Mouse (Mus musculus) kidney, postnatal 14 days (tissue): Measurements from ENCODE around the gene Mrpl49.
A peak's percentile ranks its signal among the peaks of the same experiment; 100 is the strongest.
"Not testable (repeated sequence)": the region's sequence is repeated elsewhere in the genome, so short reads cannot be mapped to it uniquely, and the experiment has no call there.

Source experiments
- DNase-seq: peaks from one replicate; pipeline ENCODE4 v3.0.0; 2022; ENCODE audit warnings: mixed read lengths

Gene Mrpl49

DNA sequence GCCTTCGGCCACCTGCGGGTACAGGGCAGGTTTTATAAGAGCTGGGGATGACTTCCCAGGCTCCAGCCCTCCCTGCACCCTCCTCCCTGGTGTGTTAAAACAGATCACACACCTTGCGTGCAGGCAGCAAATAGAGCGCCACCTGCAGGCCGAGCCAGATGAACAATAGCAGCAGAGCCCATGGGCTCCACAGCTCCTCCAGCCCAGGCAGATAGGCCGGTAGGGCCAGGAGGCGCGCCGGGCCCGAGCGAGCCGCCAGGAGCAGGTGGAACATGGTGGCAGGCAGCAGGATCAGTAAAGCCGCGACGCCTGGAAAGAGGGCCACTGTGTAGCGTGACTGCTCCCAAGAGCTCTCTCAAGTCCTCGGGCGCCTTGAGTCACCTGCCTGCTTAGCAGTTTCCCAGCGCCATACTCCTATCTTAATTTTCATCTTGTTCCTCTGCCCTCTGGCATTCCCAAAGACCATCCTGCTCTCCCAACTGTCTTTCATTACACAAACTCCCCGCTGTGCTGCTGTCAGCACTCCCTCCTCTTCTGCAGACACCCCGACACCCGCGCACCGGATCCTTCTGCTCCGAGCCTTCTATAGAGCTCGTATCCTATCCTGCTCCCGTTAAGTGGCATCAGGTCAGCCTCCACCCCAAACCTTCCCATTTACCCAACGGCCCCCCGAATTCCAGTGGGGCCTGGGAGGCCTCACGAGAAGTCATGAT lies 9.6 kb upstream of the Mrpl49 start:
- peak; percentile 84 for DNase-seq

DNA sequence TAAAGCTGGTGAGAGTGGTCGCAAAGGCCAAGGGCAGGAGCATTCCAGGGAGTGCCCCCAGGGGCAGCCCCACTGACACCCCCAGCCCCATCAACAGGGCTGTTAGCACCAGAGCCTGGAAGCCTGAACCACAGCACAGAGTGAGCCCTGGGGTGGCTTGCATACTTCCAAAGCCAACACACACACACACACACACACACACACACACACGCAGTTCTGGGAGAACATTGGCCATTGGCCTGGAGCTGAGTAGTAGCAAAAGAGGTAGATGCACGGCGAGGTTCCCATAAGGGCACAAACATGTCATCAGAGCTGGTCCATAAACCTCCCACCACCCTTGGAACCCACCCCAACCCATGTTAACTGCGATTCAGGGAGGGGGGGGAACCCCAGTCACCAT lies 9.0 kb upstream of the Mrpl49 start:
- DNase-seq, result no peak

DNA sequence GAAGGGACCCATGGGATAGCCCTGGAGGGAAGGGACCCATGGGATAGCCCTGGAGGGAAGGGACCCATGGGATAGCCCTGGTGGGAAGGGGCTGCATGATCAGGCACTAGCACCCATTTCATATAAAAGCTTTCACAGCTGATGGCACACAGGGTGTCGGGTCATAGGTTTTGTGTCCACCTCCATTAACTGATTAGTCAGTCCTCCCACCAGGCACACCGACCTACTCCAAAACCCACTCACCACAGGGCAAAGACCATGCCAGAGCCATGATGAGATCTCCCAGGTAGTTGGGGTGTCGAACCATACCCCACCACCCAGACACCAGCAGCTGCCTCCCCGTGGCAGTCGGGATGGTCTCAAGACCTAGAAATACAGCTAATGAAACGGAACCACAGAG lies 5.5 kb upstream of the Mrpl49 start:
- DNase-seq, result no peak

DNA sequence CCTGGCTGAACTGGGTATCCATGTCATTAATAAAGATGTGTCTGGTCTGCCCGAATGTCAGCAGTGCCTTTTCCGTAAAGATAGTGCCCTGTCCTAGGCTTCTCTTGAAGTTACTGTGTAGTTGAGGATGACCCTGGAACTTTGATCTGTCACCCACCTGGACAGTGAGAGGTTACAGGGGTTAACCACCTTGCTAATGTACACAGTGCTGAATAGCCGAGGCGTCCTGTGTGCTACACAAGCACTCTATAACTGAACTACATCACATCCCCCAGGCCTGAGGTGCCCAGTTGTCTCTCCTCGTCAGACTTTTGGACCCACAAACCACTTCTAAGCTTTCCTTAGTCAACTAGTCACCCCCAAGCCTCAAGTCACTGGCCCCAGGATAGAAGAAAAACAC lies 4.8 kb upstream of the Mrpl49 start:
- no peak for DNase-seq

DNA sequence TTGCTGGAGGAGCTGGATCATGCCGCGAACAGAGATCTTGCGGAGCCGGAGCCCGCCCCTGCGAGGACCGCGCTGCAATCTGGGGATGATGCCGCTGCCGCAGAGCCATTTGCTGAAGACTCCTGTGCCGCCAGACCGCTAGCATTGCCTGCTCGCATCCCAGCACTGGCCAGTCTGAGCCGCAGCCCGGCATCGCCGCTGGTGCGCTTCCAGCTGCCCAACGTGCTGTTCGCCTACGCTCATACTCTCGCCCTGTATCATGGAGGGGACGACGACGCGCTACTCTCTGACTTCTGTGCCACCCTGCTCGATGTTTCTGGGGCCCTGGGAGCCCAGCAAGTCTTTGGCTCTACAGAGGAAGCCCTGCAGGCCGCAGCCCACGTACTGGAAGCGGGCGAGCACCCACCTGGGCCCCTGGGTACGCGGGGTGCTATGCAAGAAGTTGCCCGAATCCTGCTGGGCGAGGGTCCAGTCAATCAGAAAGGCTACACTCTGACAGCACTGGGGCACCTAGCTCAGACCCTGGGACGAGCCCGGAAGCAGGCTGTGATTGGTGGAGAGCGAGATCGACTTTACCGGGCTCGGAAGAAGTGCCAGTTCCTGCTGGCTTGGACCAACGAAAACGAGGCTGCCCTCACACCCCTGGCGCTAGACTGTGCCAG lies 4.2 kb upstream of the Mrpl49 start:
- DNase-seq, result peak; percentile 65

DNA sequence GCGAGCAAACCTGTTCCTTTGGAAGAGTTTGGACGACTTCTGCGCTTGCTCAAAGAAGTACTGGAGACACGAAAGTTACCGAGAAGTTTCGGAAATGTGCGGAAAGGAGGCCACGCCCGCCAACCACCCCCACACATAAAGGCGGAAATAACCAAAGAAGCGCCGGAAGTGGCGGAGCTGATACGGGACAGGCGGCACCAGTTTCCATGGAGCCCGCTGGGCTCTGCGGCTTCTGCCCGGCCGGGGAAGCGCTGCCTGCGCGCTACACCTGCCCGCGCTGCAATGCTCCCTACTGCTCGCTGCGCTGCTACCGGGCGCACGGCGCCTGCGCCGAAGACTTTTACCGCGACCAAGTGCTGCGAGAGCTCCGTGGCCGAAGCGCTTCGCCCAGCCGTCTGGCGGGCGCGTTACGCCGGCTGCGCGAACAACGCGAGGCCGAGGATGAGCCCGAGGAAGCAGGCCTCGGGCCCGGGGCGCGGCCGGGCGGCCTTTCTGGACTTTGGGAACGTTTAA lies 3.5 kb upstream of the Mrpl49 start, which contains the start of gene Znhit2:
Gene Znhit2 (plus strand): TSS at position 172 of the 513 bp plus-strand sequence.
- peak; percentile 96 for DNase-seq

DNA sequence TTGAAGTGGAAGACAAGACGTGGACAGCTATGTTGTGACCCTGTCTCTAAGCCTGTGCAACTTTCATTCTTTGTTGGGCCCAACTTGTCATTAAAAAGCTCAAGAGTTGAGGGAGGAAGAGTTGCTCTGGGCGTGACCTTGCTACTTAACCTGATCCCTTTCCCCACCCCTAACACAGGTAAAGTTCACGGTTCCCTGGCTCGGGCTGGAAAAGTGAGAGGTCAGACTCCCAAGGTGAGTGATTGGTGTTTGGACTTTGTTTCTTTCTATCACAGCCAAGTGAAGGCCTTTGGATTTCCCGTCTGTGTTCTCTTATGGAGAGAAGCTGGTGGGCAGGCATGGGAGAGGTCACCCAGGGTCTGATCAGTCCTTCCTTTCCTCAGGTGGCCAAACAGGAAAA lies 1.4 kb upstream of the Mrpl49 start:
- no peak for DNase-seq

DNA sequence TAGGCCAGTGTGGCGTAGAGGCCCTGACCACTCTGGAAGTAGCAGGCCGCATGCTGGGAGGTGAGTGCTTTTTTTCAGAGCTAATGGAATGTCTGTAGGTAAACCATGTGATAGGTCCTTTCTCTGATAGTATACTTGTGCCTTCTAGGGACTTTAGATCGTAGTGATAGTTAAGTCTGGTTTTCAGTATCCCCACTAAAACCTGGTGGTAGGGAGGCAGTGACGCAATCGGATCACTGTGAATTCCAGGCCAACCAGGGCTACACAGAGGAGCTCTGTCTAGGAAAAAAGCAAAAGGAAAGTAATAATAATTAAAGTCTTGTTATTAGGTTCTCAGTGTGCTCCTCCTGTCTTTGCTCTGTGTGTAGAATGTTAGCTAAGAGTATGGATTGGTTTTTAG lies 928 bp upstream of the Mrpl49 start:
- DNase-seq, result no peak

DNA sequence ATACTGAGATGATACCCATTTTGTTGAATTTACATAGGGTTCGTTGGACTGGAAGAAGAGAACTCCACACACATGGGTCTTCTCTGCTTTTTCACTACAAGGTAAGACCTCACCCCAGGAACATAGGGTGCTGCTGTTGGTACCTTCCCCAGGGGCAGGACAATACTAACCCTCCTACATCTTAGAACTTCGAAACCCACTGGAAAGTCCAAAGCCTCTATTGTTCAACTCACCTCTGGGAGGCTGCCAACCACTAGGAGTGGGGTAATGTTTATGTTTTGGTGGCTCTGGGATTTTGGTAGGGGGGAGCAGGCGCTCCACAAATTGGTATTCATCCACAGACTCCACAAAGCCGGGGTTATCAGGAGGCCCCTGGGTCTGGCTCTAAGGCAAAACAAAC lies 889 bp downstream of the Mrpl49 start:
- no peak for DNase-seq

DNA sequence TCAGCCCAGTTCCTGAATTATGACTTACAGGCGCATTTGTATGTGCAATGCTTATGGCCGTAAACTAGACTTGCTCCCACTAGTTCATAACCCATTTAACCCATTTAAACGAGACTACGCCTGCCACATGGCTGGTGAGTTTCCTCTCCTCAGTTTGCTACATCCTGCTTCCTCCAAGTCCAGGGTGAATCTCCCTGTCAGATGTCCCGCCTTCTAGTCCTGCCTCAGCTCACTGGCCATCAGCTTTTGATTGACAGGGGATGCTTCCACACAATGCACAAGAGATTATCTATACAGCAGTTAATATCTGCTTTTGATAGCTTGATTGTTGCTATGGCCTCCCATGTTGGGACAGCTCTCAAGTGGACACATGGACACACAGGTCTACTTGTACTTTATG lies 3.3 kb downstream of the Mrpl49 start:
- DNase-seq, result no peak

DNA sequence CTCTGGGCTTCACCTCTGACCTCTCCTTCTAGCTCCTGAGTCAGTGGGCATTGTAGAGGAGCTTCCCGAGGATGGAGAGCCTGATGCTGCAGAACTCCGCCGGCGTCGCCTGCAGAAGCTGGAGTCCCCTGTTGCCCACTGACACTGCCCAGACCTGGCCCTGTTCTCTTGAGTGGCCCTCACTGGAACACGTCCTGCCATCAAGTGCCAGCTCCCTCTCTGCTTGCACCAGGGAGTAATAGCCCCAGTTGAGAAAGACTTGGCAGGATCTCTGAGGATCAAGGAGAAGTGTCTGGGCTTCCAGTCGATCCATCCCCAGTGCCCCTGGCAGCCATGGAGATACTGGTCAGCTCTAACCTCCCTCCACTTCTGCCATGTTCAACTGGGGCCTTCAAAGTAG lies 5.1 kb downstream of the Mrpl49 start:
- no peak for DNase-seq

DNA sequence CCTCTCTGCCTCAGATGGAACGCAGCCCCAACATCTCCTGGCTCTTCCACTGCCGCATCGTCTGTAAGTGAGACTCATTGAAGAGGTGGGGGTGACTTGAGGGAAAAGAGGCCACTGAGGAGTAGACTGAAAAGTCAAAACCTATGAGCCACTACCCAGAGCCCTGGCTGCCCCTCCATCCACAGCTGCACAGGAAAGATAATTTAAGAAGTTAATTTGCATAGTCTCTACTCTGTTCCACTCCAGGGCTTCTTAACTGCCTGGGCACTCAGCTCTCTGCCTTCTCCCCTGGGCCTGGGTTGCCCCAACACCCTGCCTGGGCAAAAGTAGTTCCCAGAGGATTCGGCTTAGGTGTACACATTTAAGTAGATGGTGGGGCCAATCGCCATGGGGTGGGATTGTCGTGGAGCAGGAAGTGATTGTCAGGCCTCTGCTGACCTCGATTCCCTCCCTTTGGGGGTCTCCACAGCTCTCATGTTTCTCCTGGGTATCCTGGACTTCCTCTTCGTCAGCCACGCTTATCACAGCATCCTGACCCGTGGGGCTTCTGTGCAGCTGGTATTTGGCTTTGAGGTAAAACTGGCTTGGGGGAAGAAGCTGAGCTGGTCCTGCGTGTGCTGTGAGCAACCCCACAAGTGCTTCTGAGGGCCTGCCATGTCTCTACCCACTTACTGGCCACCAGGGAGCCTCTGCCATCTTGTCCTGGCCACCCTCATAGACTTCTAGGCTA lies 8.7 kb downstream of the Mrpl49 start:
- DNase-seq, result no peak

DNA sequence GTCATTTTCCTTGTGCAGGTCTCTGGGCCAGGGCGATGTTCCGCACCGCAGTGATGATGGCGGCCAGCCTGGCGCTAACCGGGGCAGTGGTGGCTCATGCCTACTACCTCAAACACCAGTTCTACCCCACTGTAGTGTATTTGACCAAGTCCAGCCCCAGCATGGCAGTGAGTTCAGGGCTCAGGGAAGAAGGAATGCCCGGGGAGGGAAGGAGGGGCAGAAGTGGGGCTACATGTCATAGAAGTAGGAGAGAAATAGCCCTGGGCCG lies 9.8 kb downstream of the Mrpl49 start:
- no peak for DNase-seq

DNA sequence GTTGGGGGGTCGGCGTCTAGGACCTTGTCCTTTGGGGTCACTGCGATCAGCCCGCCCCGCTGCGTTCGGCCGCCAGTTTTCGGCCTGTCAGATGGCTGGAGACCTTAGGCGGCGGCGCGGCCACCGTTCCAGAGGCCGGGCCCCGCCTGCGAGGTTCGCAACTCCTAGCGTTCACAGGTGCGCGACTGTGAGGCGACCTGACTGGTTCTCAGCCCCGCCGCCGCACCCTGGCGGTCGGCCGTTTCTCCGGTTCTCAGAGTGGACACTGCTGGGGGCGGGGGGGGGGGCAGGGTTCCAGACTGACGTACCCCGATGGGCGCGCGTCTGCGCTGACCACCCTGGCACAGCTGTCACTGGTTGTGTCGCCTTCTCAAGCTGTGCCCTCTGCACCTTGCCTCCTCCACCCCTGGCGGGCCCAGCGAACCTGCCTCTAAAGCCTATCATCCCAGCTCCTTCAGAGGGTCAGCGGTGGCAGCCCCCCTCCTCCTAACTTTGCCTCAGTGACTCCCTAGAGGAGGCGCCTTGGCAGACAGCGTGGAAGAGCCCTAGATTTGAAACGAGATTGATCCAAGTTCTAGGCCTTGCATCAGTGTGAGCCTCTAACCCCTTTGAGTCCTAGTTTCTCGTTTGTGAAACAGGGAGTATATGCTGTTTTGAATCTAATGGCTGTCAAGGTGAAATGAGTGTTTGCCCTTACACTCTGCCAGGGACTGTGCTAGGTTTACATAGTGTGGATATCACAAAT lies 10.3 kb downstream of the Mrpl49 start:
- DNase-seq, result no peak

DNA sequence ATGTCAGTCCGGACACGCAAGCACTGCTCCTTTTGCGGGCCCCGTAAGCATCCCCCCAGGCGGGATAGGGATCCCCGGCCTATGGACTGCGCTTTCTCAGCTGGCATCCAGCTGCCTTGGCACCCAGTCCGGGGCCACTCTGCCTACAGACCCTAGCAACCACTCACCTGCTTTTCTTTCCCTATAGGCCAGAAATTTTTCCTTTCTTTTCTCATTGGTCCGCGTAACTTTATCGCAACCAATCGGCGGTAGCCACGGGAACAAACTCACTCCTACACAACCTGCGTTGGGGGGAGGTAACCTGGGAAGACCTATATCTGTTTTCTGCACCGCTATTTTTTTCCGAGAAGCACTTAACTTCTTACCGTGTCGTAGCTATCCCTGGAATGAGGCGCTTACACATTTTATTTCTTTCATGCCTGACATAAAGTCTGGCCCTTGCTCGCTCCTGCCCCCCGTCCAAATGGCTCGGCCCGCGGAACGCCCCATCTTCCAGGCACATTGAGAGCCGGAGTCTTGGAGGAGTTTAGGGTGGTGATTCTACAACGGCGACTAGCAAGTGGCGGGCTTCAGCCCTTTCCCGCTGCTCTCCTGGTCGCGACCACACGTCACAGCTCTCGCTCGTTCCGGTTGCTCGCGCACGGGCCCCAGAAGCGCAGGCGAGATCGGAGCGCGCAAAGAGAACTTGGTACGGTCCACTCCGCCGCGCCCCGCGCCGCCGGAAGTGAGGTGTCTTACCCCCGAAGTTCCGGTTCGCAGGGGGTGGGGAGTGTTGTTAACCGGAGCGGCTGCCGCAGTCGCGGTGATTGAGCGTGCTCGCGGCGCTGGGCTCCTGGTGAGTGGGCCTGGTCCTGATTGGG lies 11.1 kb downstream of the Mrpl49 start, which contains the start of gene Syvn1:
Gene Syvn1 (plus strand): TSS at position 283 of the 860 bp plus-strand sequence.
- DNase-seq, result peak; percentile 94

DNA sequence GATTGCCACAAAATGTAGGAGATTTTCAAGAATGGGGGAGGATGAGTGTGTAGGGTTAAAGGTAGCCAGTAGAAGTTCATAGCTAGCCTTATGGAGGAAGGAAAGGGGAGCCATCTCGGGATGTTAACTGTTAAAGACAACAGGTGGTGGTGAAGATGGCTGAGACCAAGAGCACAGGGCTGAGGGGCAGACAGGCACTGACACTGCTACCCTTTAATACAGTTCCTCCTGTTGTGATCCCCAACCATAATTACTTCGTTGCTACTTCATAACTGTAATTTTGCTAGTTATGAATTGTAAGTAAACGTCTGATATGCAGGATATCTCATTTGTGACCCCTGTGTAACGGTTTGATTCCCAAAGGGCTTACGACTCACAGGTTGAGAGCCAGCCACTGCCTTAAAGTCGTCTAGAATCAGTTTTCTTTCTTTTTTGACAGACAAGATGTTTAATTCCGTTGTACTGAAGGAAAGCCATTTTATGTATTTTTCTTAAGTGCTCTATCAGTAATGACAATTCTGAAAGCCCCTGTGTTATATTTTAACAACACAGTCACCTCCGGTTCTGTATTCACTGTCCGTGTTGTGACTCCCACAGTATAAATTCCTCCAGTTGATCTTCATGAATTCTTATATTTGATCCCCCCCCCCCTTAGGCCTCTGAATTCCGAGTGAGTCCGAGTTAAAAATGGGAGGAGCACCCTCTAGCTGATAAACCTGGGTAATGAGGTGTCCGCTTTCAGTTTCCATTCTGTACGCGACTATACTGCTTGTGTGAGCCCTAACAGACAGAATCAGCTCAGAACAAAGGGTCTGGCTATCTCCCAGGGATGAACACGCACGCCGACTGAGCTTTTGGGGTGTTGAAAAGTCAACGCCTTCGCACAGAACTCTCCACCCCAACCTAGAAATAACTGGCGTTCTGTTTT lies 12.0 kb downstream of the Mrpl49 start:
- no peak for DNase-seq

DNA sequence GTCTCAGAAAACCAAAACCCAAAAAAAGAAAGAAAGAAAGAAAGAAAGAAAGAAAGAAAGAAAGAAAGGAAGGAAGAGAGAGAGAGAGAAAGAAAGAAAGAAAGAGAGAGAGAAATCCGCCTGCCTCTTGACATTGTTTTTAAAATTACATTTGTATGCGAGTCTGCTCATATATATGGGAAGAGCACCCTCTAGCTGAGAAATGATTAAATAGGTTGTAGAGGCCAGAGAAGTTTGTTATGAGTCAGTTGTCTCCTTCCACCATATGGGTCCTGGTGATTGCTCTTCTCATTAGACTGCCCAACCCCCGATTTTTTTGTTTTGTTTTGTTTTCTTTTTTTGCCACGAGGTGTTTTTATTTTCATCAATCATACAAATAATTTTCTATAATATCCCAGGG lies 13.5 kb downstream of the Mrpl49 start:
- DNase-seq, result not testable (repeated sequence)

DNA sequence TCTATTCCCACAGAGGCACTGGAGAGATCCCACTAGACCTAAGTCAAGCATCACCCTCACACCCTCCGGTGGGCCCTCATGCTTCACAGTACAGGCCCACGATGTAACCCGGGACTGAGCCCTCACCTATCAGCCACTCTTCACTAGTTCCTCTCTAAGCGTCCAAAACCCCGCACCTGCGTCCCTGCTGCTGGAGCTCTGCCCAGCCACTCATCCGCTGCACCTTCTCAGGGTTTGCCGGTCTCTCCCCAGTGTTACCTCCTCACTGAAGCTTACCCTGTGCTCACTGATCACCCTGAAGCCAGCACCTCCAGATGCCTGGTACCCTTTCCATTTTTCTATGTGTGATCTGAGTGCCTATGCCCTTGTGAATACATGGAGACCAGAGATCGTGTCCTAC lies 15.3 kb downstream of the Mrpl49 start:
- no peak for DNase-seq

DNA sequence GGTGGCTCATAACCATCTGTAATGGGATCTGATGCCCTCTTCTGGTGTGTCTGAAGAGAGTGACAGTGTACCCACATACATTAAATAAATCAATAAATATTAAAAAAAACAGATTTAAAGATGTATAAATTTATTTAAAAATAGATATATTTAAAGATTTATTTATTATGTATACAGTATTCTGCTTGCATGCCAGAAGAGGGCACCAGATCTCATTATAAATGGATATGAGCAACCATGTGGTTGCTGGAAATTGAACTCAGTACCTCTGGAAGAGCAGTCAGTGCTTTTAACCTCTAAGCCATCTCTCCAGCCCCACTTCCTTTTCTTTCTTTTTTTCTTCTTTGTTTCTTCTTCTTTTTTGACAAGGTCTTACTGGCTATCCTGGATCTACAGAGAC lies 17.6 kb downstream of the Mrpl49 start:
- DNase-seq, result no peak

DNA sequence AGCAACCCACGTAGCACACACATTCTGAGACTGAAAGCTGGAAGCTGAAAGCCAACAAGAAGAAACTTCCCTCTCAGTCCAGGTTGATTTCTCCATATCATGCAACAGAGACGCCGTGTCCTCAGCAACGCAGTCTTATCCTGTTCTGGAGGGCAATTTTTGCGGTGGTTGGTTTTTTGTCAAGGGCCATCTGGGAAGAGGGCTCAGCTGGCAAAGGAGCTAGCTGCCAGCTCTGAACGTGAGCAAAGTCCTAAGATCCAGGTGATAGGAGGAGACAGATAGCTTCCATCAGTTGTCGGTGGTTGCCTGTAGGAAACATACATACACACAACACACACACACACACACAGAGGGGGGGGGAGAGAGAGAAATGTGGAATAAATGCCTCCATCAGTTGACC lies 19.3 kb downstream of the Mrpl49 start:
- DNase-seq, result no peak

DNA sequence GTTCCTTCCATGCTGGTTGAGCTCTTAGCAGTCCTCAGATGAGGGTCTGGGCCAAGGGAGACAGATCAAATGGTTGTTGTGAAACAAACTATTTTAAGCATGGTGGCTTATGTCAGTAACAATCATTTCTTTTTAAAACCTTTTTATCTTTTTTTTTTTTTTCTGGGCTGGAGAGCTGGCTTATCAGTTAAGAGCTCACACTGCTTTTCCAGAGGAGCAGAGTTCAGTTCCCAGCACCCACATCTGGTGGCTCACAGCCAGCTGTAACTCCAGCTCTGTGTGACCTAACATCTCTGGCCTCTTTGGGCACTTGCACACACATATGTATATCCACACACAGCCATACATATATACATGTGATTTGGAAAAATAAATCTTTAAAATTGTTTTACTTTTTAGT lies 19.9 kb downstream of the Mrpl49 start:
- DNase-seq, result no peak
